Mouse (Mus musculus) CH12.LX (cell line): Measurements from ENCODE around the gene Ndufa6. TPM values are rescaled to one million over a fixed set of nuclear protein-coding genes. Genes with fewer than 3 reads are reported as not detected.
A peak's percentile ranks its signal among the peaks of the same experiment; 100 is the strongest.

Experiments used
- DNase-seq: peaks from one replicate; pipeline ENCODE4 v3.0.0-alpha.2; 2013; ENCODE audit errors: extremely low read depth
- H3K27ac ChIP-seq: 2 replicates; pipeline ENCODE4 v1.5.1; 2012; ENCODE audit warnings: low read depth, mild to moderate bottlenecking, control low read depth, moderate library complexity; ENCODE audit not compliant: insufficient read depth
- H3K27me3 ChIP-seq: replicated peaks from 2 replicates; pipeline ENCODE3; 2012; ENCODE audit warnings: inconsistent platforms
- H3K36me3 ChIP-seq, 2 experiments: replicated peaks in 1 of 2; 2 replicates each; pipeline versions ENCODE3 to v1.6.1; 2012; ENCODE audit warnings: inconsistent platforms in 1 of 2, low read length in 1 of 2, mild to moderate bottlenecking in 1 of 2, mixed read lengths in 1 of 2, moderate library complexity in 1 of 2; ENCODE audit not compliant: control insufficient read depth in 1 of 2, insufficient read depth in 1 of 2
- H3K4me1 ChIP-seq, 2 experiments: 2 replicates each; pipeline ENCODE4 v1.6.1; 2012; ENCODE audit warnings: inconsistent platforms in 1 of 2, moderate library complexity in 1 of 2; ENCODE audit not compliant: insufficient read depth in 2 of 2, control insufficient read depth in 1 of 2
- H3K4me2 ChIP-seq: 2 replicates; pipeline ENCODE4 v1.6.1; 2012; ENCODE audit warnings: low read depth, mild to moderate bottlenecking, control low read depth; ENCODE audit not compliant: poor library complexity, insufficient read depth, severe bottlenecking
- H3K4me3 ChIP-seq, 3 experiments: fragments of 150-350 bp in 1 of 3; sonication (generic) in 1 of 3; replicated peaks in 1 of 3; 2 replicates each; pipeline versions ENCODE3 to v1.5.1; 2011 to 2012; ENCODE audit warnings: low read depth in 2 of 3, low read length in 2 of 3, mild to moderate bottlenecking in 2 of 3, moderate library complexity in 2 of 3, control low read depth in 1 of 3, improper control_type of control experiment in 1 of 3, inconsistent platforms in 1 of 3, mixed read lengths in 1 of 3; ENCODE audit not compliant: poor library complexity in 1 of 3
- H3K79me2 ChIP-seq: replicated peaks from 2 replicates; pipeline ENCODE4 v1.6.1; 2012; ENCODE audit warnings: mild to moderate bottlenecking, moderate library complexity; ENCODE audit not compliant: control insufficient read depth, poor library complexity, insufficient read depth, severe bottlenecking; ENCODE audit errors: extremely low read depth
- H3K9ac ChIP-seq: 2 replicates; pipeline ENCODE4 v1.6.1; 2012; ENCODE audit warnings: low read depth, mild to moderate bottlenecking, control low read depth, moderate library complexity; ENCODE audit not compliant: insufficient read depth
- H3K9me3 ChIP-seq: replicated peaks from 2 replicates; pipeline ENCODE3; 2012; ENCODE audit warnings: low read length, inconsistent platforms, mixed read lengths
- CHD2 ChIP-seq: IDR thresholded peaks from 2 replicates; pipeline ENCODE4 v1.6.1; 2011; ENCODE audit warnings: low read length, improper control_type of control experiment
- E2F4 ChIP-seq: IDR thresholded peaks from 2 replicates; pipeline ENCODE4 v1.6.1; 2011; ENCODE audit warnings: low read depth, low read length, improper control_type of control experiment; ENCODE audit not compliant: insufficient replicate concordance
- ETS1 ChIP-seq: conservative IDR thresholded peaks from 2 replicates; pipeline ENCODE4 v1.6.1; 2012; ENCODE audit warnings: low read depth, mild to moderate bottlenecking, inconsistent platforms, low read length, improper control_type of control experiment, moderate library complexity
- IRF4 ChIP-seq: IDR thresholded peaks from 2 replicates; pipeline ENCODE4 v1.6.1; 2014; ENCODE audit warnings: low read depth, mild to moderate bottlenecking, inconsistent platforms, low read length, improper control_type of control experiment
- JUND ChIP-seq: conservative IDR thresholded peaks from 2 replicates; pipeline ENCODE4 v1.6.1; 2011; ENCODE audit warnings: low read depth, low read length, improper control_type of control experiment
- MAZ ChIP-seq: IDR thresholded peaks from 2 replicates; pipeline ENCODE4 v1.6.1; 2012; ENCODE audit warnings: low read depth, mild to moderate bottlenecking, inconsistent platforms, low read length, improper control_type of control experiment, moderate library complexity
- MEF2A ChIP-seq: IDR thresholded peaks from 2 replicates; pipeline ENCODE4 v1.6.1; 2014; ENCODE audit warnings: low read depth, mild to moderate bottlenecking, inconsistent platforms, low read length, improper control_type of control experiment, borderline replicate concordance
- MYC ChIP-seq: IDR thresholded peaks from 2 replicates; pipeline ENCODE4 v1.6.1; 2011; ENCODE audit warnings: low read depth, mild to moderate bottlenecking, improper control_type of control experiment, low read length
- RCOR1 ChIP-seq: conservative IDR thresholded peaks from 2 replicates; pipeline ENCODE4 v1.6.1; 2012; ENCODE audit warnings: low read depth, mild to moderate bottlenecking, inconsistent platforms, low read length, improper control_type of control experiment
- SMC3 ChIP-seq: IDR thresholded peaks from 2 replicates; pipeline ENCODE4 v1.6.1; 2011; ENCODE audit warnings: low read depth, low read length, improper control_type of control experiment
- TBP ChIP-seq: conservative IDR thresholded peaks from 2 replicates; pipeline ENCODE4 v1.6.1; 2011; ENCODE audit warnings: low read depth, low read length, improper control_type of control experiment
- dilution Hi-C: fragments of 300-500 bp; cut with MboI; formaldehyde crosslinking; loops from 2 replicates; pipeline ENCODE4 v1.14.3; 2020; ENCODE audit warnings: low sequenced_read_pairs; ENCODE audit not compliant: extremely low pct_unique_long_range_greater_than_20kb, extremely low pct_ligation_motif_present
- in situ Hi-C: fragments of 300-500 bp; cut with MboI; formaldehyde crosslinking; loops from 3 replicates; pipeline ENCODE4 v1.14.3; 2019; ENCODE audit warnings: low sequenced_read_pairs, low pct_ligation_motif_present, low pct_unique_long_range_greater_than_20kb, mixed read lengths
- polyA plus RNA-seq: library from polyadenylated mRNA; unstranded; fragments of >175 nt; gene quantifications from 2 replicates; pipeline ENCODE4 v1.2.1, GENCODE M21; 2012; ENCODE audit warnings: low read depth; ENCODE audit not compliant: insufficient read length
- total RNA-seq, 2 experiments: library from RNA; depleted of rRNA; stranded (reverse); fragments of 300-350 nt in 1 of 2; fragments of >200 nt in 1 of 2; gene quantifications; 2 replicates each; pipeline ENCODE4 v1.2.3; 2012 to 2014

Gene Ndufa6
- total and polyA plus RNA-seq, 3 experiments, result 87.3 to 279 (median 222) TPM

GRCm38 (mm10) chr15:82358431-82359260, 4.5 kb upstream of the Ndufa6 start:
- Histone ChIP-seq H3K4me2 (no peak overlapping the region), H3K4me1 (peaks cover 0 to 4% of the 10 kb centered on the region in 2 experiments; a peak in 2 of 4 replicates), H3K4me3 (no peak overlapping the region), H3K36me3 (no peaks in the 10 kb centered on the region), H3K27ac (no peak overlapping the region), H3K79me2 (peaks cover 1% of the 10 kb centered on the region; the same call in 1 of the 2 replicates), H3K9me3 (peaks cover 2% of the 10 kb centered on the region), H3K27me3 (no peaks in the 10 kb centered on the region), H3K9ac (no peak overlapping the region)
- TF ChIP-seq ETS1 (no peak), JUND (no peak), RCOR1 (no peak), MAZ (no peak), SMC3 (no peak), CHD2 (no peak), MYC (no peak), E2F4 (no peak), IRF4 (no peak), MEF2A (no peak)
- in situ Hi-C loops (loop anchor here (10.0 kb wide), 1 partner anchor 56 kb away; no protein-coding TSS in a partner anchor), dilution Hi-C loops (no loop called here)
- no peak for DNase-seq

DNA sequence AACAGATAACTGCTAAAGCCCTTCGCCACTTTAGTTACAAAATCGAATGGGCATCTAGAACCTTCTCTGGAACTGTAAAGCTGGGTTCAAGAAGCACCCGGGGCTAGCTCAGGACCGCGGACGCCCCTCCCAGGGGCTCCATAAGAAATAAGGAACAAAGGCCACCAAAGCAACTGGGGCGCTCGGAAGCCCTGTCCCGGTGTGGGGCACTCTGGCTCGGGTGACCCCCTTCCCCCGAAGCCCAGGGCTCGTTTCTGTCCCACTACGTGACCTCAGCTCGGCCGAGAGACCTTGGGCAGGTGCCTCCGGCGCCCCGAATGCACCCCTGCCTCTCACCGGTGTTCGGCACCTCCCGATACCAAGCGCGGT, 393 bp downstream of the Ndufa6 start:
- Histone ChIP-seq H3K4me2 (peak overlapping the region; percentile 63; the same call in 1 of the 2 replicates), H3K27ac (0 out of 2 replicates have a peak overlapping the region, but pooled peaks have one; percentile 27), H3K9me3 (peaks cover 2% of the 10 kb centered on the region), H3K27me3 (no peaks in the 10 kb centered on the region), H3K36me3 (peaks cover 19 to 32% of the 10 kb centered on the region in 2 experiments), H3K4me1 (peaks cover 1 to 24% of the 10 kb centered on the region in 2 experiments; a peak in 3 of 4 replicates), H3K4me3 (peak overlapping the region; percentile 89 to 97 (median 96)), H3K9ac (peak overlapping the region; percentile 87), H3K79me2 (peaks cover 15% of the 10 kb centered on the region)
- TF ChIP-seq TBP, result no peak
- no peak for TF ChIP-seq CHD2
- DNase-seq, result no peak
- in situ Hi-C loops, result loop anchor here (10.0 kb wide), 1 partner anchor 61 kb away; no protein-coding TSS in a partner anchor
- dilution Hi-C loops, result no loop called here
